Mouse (Mus musculus) spleen, adult 2 months (tissue): ENCODE measurements around the gene Ovol1.

ENCODE experiments used
- CTCF ChIP-seq: fragments of 200-500 bp; IDR thresholded peaks from 2 replicates; pipeline ENCODE4 v1.5.1; 2011; ENCODE audit warnings: mild to moderate bottlenecking, inconsistent platforms; ENCODE audit not compliant: insufficient read depth, insufficient read length, insufficient replicate concordance; ENCODE audit errors: extremely low read depth
- POLR2A ChIP-seq: fragments of 200-500 bp; IDR thresholded peaks from 2 replicates; pipeline ENCODE4 v1.6.1; 2011; ENCODE audit warnings: low read depth, low read length, inconsistent platforms

GRCm38 (mm10) chr19:5559229-5559628, 1.2 kb downstream of the Ovol1 start:
- TF ChIP-seq CTCF (no peak), POLR2A (no peak)
